Mouse (Mus musculus): ENCODE results near the gene 4921507P07Rik. TPM values are rescaled to one million over a fixed set of nuclear protein-coding genes. Genes with fewer than 3 reads are reported as not detected.

Gene 4921507P07Rik
- polyA plus RNA-seq, 1 experiment from 2014 or later = 0.49 TPM

GRCm38 (mm10) chr6:50524261-50524896 is 72.1 kb downstream of the 4921507P07Rik start:
- no peaks in the 10 kb centered on the region for H3K4me1 ChIP-seq
- H3K4me3 ChIP-seq = no peak overlapping the region
- DNase-seq (ENCODE audit: low spot score) = no peak
- WGBS = 92% methylated on average over 10 of the region's 10 CpGs
- H3K27ac ChIP-seq (replicated peaks) = no peak overlapping the region
- no peaks in the 10 kb centered on the region for H3K9me3 ChIP-seq (replicated peaks)
- no peaks in the 10 kb centered on the region for H3K36me3 ChIP-seq
- H3K27me3 ChIP-seq (ENCODE audit: low read depth, poor library complexity, severe bottlenecking) = no peaks in the 10 kb centered on the region

Small RNAs within 50 kb of the gene (microRNA-seq; reads per million reads assigned to microRNA genes)
- not detected for gene Mir6371

Other genes with a start within 250 kb of the 4921507P07Rik start
- gene Osbpl3, start 140.4 kb downstream of the 4921507P07Rik start, polyA plus RNA-seq (2016; fragmentation: Nextera tagmentation; extraction: Ambion mirVana) = 6.7 and 7.3 TPM in 2 replicates
- 74.6 and 83.3 TPM in 2 replicates for gene Cycs, start 30.1 kb downstream of the 4921507P07Rik start, polyA plus RNA-seq (2016; fragmentation: Nextera tagmentation; extraction: Ambion mirVana)
- gene Npvf, start 57.8 kb upstream of the 4921507P07Rik start, polyA plus RNA-seq (2016; fragmentation: Nextera tagmentation; extraction: Ambion mirVana) = not detected in 2 replicates

All from midbrain, embryonic 10.5 days (tissue).